Mouse (Mus musculus) T-cell, adult 2 months (primary cell): ENCODE results near the gene Pecam1.
"Not testable (repeated sequence)": the region's sequence is repeated elsewhere in the genome, so short reads cannot be mapped to it uniquely, and the experiment has no call there.

Experiments used
- DNase-seq: peaks from one replicate; pipeline ENCODE4 v3.0.0; 2022; ENCODE audit warnings: low spot score

Gene Pecam1

GRCm38 (mm10) chr11:106627692-106628091, 122.7 kb downstream of the Pecam1 start:
- peak; percentile 79 for DNase-seq

GRCm38 (mm10) chr11:106625577-106625976, 124.9 kb downstream of the Pecam1 start:
- no peak for DNase-seq

DNA sequence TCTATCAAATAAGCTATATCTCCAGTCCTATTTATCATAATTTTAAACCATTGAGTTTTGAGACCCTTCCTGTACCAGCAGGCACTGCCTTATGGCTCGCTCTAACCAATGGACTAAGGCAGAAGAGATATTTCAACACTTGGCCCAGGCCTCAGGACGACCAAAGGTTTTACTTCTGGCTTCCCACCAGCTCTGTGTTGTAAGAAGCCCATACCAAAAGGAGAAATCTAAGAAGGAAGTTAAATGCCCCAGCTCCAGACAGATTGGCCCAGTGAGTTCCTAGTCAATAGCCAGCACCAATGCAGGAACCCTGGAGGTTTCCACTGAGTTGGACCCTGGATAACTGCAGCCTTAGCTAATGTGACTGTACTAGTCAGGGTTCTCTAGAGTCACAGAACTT, 126.8 kb downstream of the Pecam1 start:
- no peak for DNase-seq

GRCm38 (mm10) chr11:106622056-106622455, 128.4 kb downstream of the Pecam1 start:
- DNase-seq = no peak

- not testable (repeated sequence) for DNase-seq
Observed at GRCm38 (mm10) chr11:106618768-106619167, 131.7 kb downstream of the Pecam1 start.

GRCm38 (mm10) chr11:106617821-106618580, 132.4 kb downstream of the Pecam1 start:
- DNase-seq = no peak

DNA sequence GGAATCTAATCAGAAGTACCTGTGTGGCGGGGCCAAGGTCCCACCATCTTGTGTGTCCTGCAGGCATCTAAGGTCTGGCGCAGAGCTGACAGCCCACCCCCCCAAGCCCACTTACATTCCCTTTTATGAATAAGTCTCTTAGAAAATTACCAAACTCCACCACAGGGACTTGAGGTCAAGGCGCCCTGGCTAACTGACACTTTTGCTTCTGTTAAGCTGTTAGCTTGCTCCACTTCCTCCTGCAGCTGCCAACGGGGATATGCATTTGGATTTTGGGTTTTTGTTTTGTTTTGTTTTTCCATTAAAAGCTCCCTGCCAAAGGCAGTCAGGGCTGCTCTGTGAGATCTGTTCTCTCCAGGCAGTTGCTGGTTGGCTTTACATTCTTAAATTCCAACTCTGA, 134.9 kb downstream of the Pecam1 start:
- DNase-seq = no peak

DNA sequence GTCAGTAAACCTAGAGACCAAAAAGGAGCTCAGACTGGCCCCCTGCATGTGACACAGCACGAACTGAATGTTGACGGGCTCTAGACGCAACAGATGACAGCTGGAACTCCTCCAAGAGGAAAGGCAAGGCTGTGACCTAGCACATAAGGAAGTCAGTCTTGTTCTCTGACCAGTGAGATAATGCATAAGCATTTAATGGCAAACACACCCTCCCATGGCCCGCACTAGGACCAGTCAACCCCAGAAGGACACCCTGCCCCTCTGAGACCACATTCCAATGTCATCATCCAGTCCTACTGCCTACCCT, 136.1 kb downstream of the Pecam1 start:
- no peak for DNase-seq

DNA sequence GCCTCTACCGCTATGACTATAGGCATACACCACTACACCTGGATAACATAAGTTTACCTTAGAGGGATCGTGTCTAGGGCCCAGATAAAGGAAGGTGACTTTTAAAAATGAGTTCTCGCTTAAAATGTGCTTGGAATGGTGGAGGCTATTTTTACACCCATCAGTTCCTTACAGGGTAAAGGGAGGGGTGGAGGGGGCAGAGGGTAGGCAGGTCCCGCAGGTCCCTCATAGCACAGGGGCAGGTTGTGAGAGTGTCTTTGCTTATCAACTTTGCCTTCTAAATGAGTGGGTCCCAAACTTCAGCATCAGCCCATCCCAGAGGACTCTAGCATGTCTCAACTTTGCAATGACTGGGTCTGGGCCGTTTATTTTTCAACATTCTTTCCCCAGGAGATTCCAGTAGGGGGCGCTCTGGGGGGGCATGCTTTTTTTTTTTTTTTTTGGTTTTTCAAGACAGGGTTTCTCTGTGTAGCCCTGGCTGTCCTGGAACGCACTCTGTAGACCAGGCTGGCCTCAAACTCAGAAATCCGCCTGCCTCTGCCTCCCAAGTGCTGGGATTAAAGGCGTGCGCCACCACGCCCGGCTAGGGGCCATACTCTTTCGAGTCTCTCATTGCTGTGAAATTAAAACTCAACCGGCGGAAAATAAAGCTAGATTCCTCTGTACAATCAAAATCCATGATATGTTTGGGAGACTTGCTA, 136.6 kb downstream of the Pecam1 start:
- DNase-seq = peak; percentile 6

- peak; percentile 86 for DNase-seq
Observed at GRCm38 (mm10) chr11:106612961-106613637, 137.3 kb downstream of the Pecam1 start, which contains the start of gene Tex2. Gene Tex2 (minus strand): TSS chr11:106613423.

DNA sequence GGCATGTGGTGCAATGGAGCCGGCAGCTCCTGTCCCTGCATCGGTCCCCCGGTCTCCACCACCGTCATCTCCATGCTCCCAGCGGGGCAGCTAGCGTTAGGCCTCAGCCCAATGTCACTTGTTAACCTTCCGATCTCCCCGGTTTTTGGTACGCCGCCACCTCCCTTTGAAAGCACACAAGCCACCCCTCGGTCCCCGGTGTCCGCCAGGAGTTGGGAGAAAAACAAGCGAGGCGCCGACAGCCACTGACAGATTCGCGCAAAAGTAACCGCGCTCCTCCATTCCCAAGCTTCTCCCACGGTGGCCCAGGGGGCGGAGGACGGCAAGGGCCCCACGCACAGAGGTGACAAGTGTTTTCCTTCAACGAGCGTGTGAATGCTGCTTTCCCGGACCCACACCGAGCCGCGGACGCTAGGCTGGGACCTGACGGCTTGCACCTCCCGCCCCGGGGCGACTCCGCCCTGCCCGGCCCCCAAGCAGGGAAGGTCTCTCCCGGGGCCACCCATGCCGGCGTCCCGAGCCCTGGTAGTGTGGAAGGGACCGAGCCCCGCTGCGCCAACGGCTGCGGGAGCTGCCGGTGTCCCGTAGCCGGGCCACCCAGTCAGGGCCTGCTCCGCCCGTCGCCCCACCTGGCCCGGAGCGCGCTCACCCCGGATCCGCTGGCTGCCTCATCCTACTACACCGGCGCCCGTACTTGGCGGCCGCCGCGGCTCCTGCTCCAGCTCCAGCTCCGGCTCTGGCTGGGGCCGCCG, 138.0 kb downstream of the Pecam1 start:
- peak; percentile 48 for DNase-seq

DNA sequence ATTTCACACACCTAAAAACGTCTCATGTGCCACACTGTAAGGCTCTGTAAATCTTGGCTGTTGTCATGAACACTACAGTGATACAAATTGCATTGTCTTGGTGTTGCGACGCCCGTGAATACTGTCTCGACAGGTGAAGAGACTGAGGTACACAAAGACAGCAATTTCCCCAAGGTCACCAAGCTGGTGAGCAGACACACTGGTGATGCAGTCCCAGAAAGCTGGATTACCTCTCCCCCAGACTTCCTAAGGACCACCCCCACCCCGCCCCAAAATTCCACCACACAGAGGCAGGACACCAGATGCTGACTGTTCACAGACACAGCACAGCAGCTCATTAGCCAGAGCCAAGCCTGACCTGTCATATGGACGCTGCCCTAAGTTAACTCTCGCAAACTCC, 140.7 kb downstream of the Pecam1 start:
- no peak for DNase-seq

- no peak for DNase-seq
Observed at GRCm38 (mm10) chr11:106607316-106607715, 143.1 kb downstream of the Pecam1 start.

- no peak for DNase-seq
Observed at GRCm38 (mm10) chr11:106606042-106606441, 144.4 kb downstream of the Pecam1 start.
